Mouse (Mus musculus): Measurements from ENCODE around the gene Xrcc5.

DNA sequence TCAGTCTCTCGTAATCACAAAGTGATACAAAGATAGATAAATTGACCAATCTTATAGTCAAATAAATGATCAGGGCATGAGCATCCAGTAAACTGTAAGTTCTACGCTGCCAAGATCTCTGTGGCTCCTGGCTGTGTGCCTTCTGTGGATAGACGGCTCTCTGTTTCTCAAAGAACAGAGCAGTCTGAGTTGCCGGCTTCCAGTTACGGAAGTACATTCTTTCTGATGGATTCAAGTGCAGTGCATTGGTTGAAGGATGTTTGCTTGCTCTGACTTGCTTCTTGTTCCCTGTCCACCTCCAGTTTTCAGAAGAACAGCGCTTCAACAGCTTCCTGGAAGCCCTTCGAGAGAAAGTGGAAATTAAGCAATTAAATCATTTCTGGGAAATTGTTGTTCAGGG, 75.8 kb downstream of the Xrcc5 start:
- TF ChIP-seq CTCF (IDR thresholded peaks at IDR 0.05; ENCODE audit: low read depth): no peak
- TF ChIP-seq EP300 (IDR thresholded peaks at IDR 0.05; ENCODE audit: low read depth): no peak
